Mouse (Mus musculus) left cerebral cortex, adult 2 months (tissue): ENCODE measurements at regions not wholly inside any gene's neighbourhood (a gene's known extent, or its start where the extent isn't known, plus 50 kb on each side); places are given as distances from the start of the nearest gene placed in this dataset.

ENCODE experiments used
- DNase-seq, 2 experiments: peaks; one replicate each; pipeline ENCODE4 v3.0.0; 2021 to 2022; ENCODE audit warnings: low spot score in 2 of 2, mixed read lengths in 1 of 2; ENCODE audit errors: extremely low spot score in 1 of 2
- H3K27ac ChIP-seq: fragments of 200-600 bp; 2 replicates; pipeline ENCODE4 v1.8.1; 2022
- H3K4me3 ChIP-seq: fragments of 200-600 bp; 2 replicates; pipeline ENCODE4 v1.8.1; 2022
- CTCF ChIP-seq: fragments of 200-600 bp; IDR thresholded peaks from 2 replicates; pipeline ENCODE4 v1.8.1; 2022; ENCODE audit warnings: antibody characterized with exemption, mild to moderate bottlenecking, moderate library complexity
- intact Hi-C: fragments of 180-260 bp; cut with DNase I; formaldehyde crosslinking; loops from one replicate; pipeline ENCODE4 v1.15.1; 2025

- Histone ChIP-seq H3K4me3 (no peak overlapping the region), H3K27ac (no peak overlapping the region)
- no peak for TF ChIP-seq CTCF
- intact Hi-C loops: no loop called here
- DNase-seq: no peak
Measured at GRCm38 (mm10) chr8:49998281-49999037, 1154.7 kb upstream of the Tenm3 start.
